Mouse (Mus musculus) C2C12 (cell line): Measurements from ENCODE around the gene Ring1.

Source experiments
- CEBPB ChIP-seq: IDR thresholded peaks from one replicate; pipeline ENCODE4 v1.6.1; 2011; ENCODE audit warnings: low read depth, mild to moderate bottlenecking, control low read depth, moderate library complexity
- CTCF ChIP-seq: IDR thresholded peaks from one replicate; pipeline ENCODE4 v1.5.1; 2011; ENCODE audit not compliant: control insufficient read depth, insufficient read depth, insufficient read length
- FOSL1 ChIP-seq: IDR thresholded peaks from one replicate; pipeline ENCODE4 v1.8.0; 2011; ENCODE audit warnings: mild to moderate bottlenecking, low read length; ENCODE audit not compliant: poor library complexity, insufficient read depth, severe bottlenecking
- MAX ChIP-seq: IDR thresholded peaks from one replicate; pipeline ENCODE4 v1.6.1; 2011; ENCODE audit warnings: mild to moderate bottlenecking, control low read depth
- MYOD1 ChIP-seq: IDR thresholded peaks from one replicate; pipeline ENCODE4 v1.6.1; 2011; ENCODE audit warnings: low read depth; ENCODE audit not compliant: control insufficient read depth, insufficient read length
- MYOG ChIP-seq: IDR thresholded peaks from one replicate; pipeline ENCODE4 v1.6.1; 2011; ENCODE audit not compliant: control insufficient read depth, insufficient read length; ENCODE audit errors: extremely low read depth
- USF1 ChIP-seq: IDR thresholded peaks from one replicate; pipeline ENCODE4 v1.6.1; 2011; ENCODE audit warnings: low read depth, mild to moderate bottlenecking, control low read depth, moderate library complexity

DNA sequence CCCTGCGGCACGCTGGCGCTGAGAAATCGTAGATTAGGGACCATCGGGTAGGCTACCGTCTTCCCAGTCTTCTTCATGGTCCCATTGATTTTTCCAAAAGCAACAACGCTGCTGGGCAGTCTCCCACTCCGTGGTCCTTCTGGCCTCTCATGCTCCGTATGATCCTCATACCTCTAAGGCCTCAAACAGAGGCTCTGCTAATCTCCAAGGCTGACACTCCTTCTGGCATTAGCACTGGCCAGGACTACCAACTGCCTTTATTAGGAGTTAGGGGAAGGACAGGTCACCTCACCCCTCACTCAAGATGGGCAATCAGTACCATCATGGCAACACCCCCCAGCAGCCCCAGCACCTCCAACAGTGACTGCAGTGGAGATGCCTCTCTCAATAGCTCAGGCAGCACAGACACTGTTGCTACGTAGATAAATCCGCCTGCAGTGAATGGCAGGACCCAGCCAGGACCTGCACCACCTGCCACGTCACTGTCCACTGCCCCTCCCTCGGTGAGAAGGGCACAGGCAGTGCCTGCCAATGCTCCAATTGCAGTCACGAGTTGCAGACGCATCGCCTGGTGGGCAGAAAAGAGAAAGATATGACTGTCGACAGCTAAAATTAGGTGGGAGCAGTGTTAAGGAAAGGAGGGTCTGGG, 4.1 kb upstream of the Ring1 start:
- TF ChIP-seq FOSL1: no peak
- no peak for TF ChIP-seq MYOG
- no peak for TF ChIP-seq MAX
- no peak for TF ChIP-seq CTCF
- TF ChIP-seq CEBPB: no peak
- no peak for TF ChIP-seq USF1
- no peak for TF ChIP-seq MYOD1
